Mouse (Mus musculus): ENCODE results near the gene Nr1h3.

Nr1h3 gene

DNA sequence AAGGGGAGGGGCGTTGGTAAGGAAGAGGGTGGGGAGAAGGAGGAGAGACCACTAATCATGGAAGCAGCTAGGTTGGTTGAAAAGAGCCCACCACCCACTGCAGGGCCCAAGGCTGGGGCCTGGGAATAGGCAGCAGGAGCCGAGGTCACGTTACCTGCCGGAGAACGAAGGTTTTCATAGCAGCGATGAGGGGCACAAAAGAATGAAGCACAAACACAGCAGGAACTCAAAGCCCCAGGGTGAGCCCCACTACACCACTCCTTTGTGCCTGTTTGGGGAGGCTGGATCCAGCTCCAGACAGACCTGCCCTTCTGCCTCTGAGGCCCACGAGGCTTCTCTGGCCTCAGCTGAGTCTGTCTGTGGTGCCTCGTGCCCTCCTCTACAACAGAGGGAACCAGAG, 62.9 kb downstream of the Nr1h3 start:
- DNase-seq (ENCODE audit: low spot score), result no peak

GRCm38 (mm10) chr2:91139311-91139710, 63.3 kb downstream of the Nr1h3 start:
- no peak for DNase-seq (ENCODE audit: low spot score)

- DNase-seq (ENCODE audit: low spot score), result no peak
Measured at GRCm38 (mm10) chr2:91137481-91137880, 65.2 kb downstream of the Nr1h3 start.

DNA sequence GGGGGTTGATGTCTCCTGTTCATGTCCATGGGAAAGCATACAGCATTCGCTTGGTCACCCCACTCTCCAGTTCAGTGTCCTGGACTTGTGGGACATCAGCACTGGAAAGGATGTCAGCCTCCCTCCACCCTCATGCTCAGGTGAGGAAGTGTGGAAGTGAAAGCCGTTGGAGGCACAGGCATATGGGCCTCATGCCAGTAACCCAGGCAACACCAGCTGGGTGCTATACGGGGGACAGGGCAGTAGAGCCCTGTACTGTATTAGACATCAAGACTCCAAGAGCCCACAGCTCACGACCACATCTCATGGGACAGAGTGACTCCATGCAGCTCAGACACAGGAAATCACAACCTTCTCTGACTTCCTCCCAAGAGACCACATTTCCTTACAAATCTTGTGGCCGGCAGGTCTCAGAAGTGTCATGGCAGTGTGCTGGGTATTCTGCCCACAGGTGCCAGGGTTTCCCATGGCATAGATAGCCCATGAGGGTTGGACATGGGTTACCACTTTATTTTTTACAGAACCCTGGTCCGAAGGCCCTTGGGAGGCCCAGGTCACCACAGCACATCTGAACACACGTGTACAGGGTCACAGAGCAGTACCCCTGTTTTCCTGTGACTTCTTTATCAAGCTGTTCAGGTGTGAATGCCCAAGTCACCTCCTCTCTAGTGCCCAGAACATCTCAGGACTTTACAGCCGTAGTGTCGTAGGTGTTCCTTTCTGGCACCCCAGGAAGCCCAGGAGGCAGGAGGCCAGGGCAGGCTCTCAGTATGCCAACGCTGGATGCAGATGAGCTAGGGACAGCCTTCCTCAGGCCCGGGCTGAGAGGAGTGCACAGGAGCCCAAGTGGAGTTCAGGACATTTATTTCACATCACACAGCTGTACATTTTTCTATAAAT, 65.9 kb downstream of the Nr1h3 start:
- DNase-seq (ENCODE audit: low spot score), result no peak
